9 mouse cellular contexts compared by ENCODE assay signal in the genomic region with DNA sequence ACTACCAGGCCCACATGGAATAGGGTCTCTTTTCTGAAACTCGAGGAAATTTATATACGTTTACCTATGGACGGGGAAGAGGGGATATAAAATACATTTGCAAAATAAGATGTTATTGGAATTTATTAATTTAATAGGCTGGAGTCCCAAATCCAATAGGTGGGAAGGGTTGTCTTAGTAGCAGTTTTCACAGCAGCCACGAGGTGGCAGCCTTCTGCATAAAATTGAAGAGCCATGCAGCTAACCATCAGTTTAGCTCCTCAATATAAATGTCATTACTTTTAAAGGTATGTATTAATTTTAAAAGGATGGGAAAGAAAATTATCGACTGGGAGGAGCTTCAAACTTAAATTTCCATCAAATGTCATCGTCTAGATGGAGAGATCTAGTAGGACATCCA.
DNase-seq lines count a peak whose midpoint lies in the region; ATAC-seq lines count a peak whose summit lies in the region.
"Had no signal": no experiment of that assay in that cellular context is flagged by ENCODE, and none has a peak within 500 bp of the region (broad histone marks: within the 10 kb centered on the region; RNA-seq: fewer than 3 reads in every experiment).

No protein-coding gene starts in this region.

- no peak overlapping the region for H3K9ac ChIP-seq in forebrain, embryonic 12.5 days
- no peak overlapping the region for H3K9ac ChIP-seq in limb, embryonic 11.5 days (ENCODE audit: low read length)

- ATAC-seq in forebrain, embryonic 12.5 days (ENCODE audit: low FRiP score) = 0 out of 2 replicates have a peak, but pooled peaks have one; percentile 23
- no peak for ATAC-seq in limb, embryonic 11.5 days (ENCODE audit: insufficient number of reproducible peaks, low FRiP score, low TSS enrichment, low read depth)

- no peak overlapping the region for H3K4me3 ChIP-seq in forebrain, embryonic 12.5 days (replicated peaks)
- H3K4me3 ChIP-seq in limb, embryonic 11.5 days (ENCODE audit: low read depth, low read length) = no peak overlapping the region
- H3K4me3 ChIP-seq: myocyte had no signal

- 36% methylated on average over 6 of the region's 6 CpGs for WGBS in forebrain, embryonic 12.5 days
- 38% methylated on average over 6 of the region's 6 CpGs for WGBS in limb, embryonic 11.5 days

- peak; percentile 56 to 83 for DNase-seq in adrenal gland, adult (ENCODE audit: inconsistent age in 2 of 2, low spot score in 1 of 2)
- no peak for DNase-seq in adrenal gland, adult 8-10 months
- peak; percentile 87 for DNase-seq in 3T3-L1 (ENCODE audit: low read depth, low spot score)
- DNase-seq in brain, adult 2 months (ENCODE audit: low read depth, low spot score) = peak; percentile 77
- DNase-seq in induced T-regulatory cell, adult 2 months (ENCODE audit: low read depth) = peak; percentile 47
- peak; percentile 80 for DNase-seq in limb, embryonic 11.5 days (ENCODE audit: low spot score)
- DNase-seq in right cerebral cortex, postnatal 25 days = peak; percentile 53

- no peaks in the 10 kb centered on the region for H3K36me3 ChIP-seq in forebrain, embryonic 12.5 days (replicated peaks)
- H3K36me3 ChIP-seq in limb, embryonic 11.5 days (ENCODE audit: control insufficient read depth, insufficient read depth, low read length) = no peaks in the 10 kb centered on the region

- H3K27me3 ChIP-seq in forebrain, embryonic 12.5 days = no peaks in the 10 kb centered on the region
- H3K27me3 ChIP-seq in limb, embryonic 11.5 days (ENCODE audit: control insufficient read depth, insufficient read depth, low read length) = no peaks in the 10 kb centered on the region

- no peaks in the 10 kb centered on the region for H3K9me3 ChIP-seq in forebrain, embryonic 12.5 days
- no peaks in the 10 kb centered on the region for H3K9me3 ChIP-seq in limb, embryonic 11.5 days (ENCODE audit: control insufficient read depth, low read length)

- no peak overlapping the region for H3K4me2 ChIP-seq in forebrain, embryonic 12.5 days
- H3K4me2 ChIP-seq in limb, embryonic 11.5 days (ENCODE audit: low read depth, severe bottlenecking) = no peak overlapping the region

- no peak overlapping the region for H3K27ac ChIP-seq in forebrain, embryonic 12.5 days
- no peak overlapping the region for H3K27ac ChIP-seq in limb, embryonic 11.5 days (replicated peaks; ENCODE audit: low read depth, low read length)

- H3K4me1 ChIP-seq in forebrain, embryonic 12.5 days = no peaks in the 10 kb centered on the region
- no peaks in the 10 kb centered on the region for H3K4me1 ChIP-seq in limb, embryonic 11.5 days (ENCODE audit: control insufficient read depth, insufficient read depth, low read length)
